Mouse (Mus musculus) liver, embryonic 14.5 days (tissue): ENCODE measurements at regions not wholly inside any gene's neighbourhood (a gene's known extent, or its start where the extent isn't known, plus 50 kb on each side); places are given as distances from the start of the nearest gene placed in this dataset.

Source experiments
- ATAC-seq: fragments of 200-750 bp; cut with Nextera tagmentation; 2 replicates; pipeline ENCODE4 v1.8.0; 2017; ENCODE audit warnings: moderate number of reproducible peaks, mild to moderate bottlenecking, moderate library complexity; ENCODE audit not compliant: insufficient read depth
- DNase-seq, 3 experiments: peaks; one replicate each; pipeline ENCODE4 v3.0.0-alpha.2; 2012 to 2013; ENCODE audit warnings: low read depth in 3 of 3, low spot score in 3 of 3
- H3K27ac ChIP-seq: fragments of 300-500 bp; sonication (generic); 2 replicates; pipeline ENCODE4 v1.5.1; 2014; ENCODE audit warnings: moderate library complexity, mild to moderate bottlenecking, control low read depth, inconsistent platforms
- H3K27me3 ChIP-seq: fragments of 300-500 bp; sonication (generic); 2 replicates; pipeline ENCODE4 v1.6.1; 2014; ENCODE audit warnings: mild to moderate bottlenecking, low read length, moderate library complexity; ENCODE audit not compliant: control insufficient read depth, insufficient read depth
- H3K36me3 ChIP-seq: fragments of 300-500 bp; sonication (generic); replicated peaks from 2 replicates; pipeline ENCODE4 v1.6.1; 2014; ENCODE audit warnings: low read depth; ENCODE audit not compliant: control insufficient read depth, insufficient read depth
- H3K4me1 ChIP-seq, 2 experiments: fragments of 200-500 bp in 1 of 2; fragments of 300-500 bp in 1 of 2; sonication (generic) in 1 of 2; replicated peaks; 2 replicates each; pipeline ENCODE4 v1.6.1; 2012 to 2014; ENCODE audit warnings: antibody characterized with exemption in 1 of 2, inconsistent platforms in 1 of 2, low read length in 1 of 2; ENCODE audit not compliant: control insufficient read depth in 2 of 2, insufficient read depth in 2 of 2
- H3K4me2 ChIP-seq: fragments of 300-500 bp; sonication (generic); 2 replicates; pipeline ENCODE4 v1.6.1; 2014; ENCODE audit warnings: low read depth, mild to moderate bottlenecking, control low read depth, moderate library complexity
- H3K4me3 ChIP-seq, 2 experiments: fragments of 200-500 bp in 1 of 2; fragments of 300-500 bp in 1 of 2; sonication (generic) in 1 of 2; 2 replicates each; pipeline ENCODE4 v1.5.1; 2012 to 2014; ENCODE audit warnings: low read depth in 2 of 2, low read length in 2 of 2, mild to moderate bottlenecking in 2 of 2, control low read depth in 1 of 2, inconsistent platforms in 1 of 2, moderate library complexity in 1 of 2; ENCODE audit not compliant: insufficient read depth in 1 of 2
- H3K9ac ChIP-seq: fragments of 300-500 bp; sonication (generic); replicated peaks from 2 replicates; pipeline ENCODE4 v1.6.1; 2014; ENCODE audit warnings: mild to moderate bottlenecking, control low read depth, moderate library complexity
- H3K9me3 ChIP-seq: fragments of 300-500 bp; sonication (generic); 2 replicates; pipeline ENCODE4 v1.6.1; 2016; ENCODE audit warnings: low read length, mixed read lengths; ENCODE audit not compliant: control insufficient read depth
- CTCF ChIP-seq: IDR thresholded peaks from 2 replicates; pipeline ENCODE4 v1.5.1; 2016; ENCODE audit warnings: antibody characterized with exemption, low read depth, control low read depth
- EP300 ChIP-seq: IDR thresholded peaks from 2 replicates; pipeline ENCODE4 v1.6.1; 2016; ENCODE audit warnings: antibody characterized with exemption, low read depth
- WGBS: fragments of 180-500 bp; shearing (Covaris S2); extraction: QIAGEN DNeasy Blood & Tissue Kit; methylation state at CpG from one replicate; pipeline ENCODE4 v1.1.7; 2014; ENCODE audit not compliant: insufficient replicate concordance; 5-methylcytosine and 5-hydroxymethylcytosine counted together

DNA sequence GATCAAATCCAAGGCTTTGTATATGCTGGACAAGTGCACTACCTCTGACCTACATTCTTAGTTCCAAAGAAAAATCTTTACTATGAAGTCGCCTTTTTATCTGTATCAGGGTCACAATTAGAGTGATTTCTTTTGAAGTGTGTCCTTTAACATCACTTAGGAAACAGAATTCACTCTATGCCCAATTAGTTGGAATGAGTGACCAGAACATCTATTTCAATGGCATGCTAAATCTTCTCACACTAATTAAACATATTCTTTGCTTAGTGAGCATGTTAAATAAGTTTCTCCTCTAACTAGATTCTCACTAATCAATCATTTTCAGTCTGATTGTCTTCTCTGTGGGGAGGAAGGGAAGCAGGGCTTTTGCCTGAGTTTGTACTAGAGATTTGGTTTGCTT is 84.9 kb downstream of the Arl6ip6 start:
- DNase-seq = no peak
- TF ChIP-seq CTCF (no peak), EP300 (no peak)
- WGBS = 12% methylated on average over 1 of the region's 1 CpGs
- Histone ChIP-seq H3K36me3 (no peaks in the 10 kb centered on the region), H3K4me2 (no peak overlapping the region), H3K9ac (no peak overlapping the region), H3K4me3 (no peak overlapping the region), H3K9me3 (no peaks in the 10 kb centered on the region), H3K27me3 (no peaks in the 10 kb centered on the region), H3K4me1 (no peaks in the 10 kb centered on the region), H3K27ac (no peak overlapping the region)
- ATAC-seq = no peak

DNA sequence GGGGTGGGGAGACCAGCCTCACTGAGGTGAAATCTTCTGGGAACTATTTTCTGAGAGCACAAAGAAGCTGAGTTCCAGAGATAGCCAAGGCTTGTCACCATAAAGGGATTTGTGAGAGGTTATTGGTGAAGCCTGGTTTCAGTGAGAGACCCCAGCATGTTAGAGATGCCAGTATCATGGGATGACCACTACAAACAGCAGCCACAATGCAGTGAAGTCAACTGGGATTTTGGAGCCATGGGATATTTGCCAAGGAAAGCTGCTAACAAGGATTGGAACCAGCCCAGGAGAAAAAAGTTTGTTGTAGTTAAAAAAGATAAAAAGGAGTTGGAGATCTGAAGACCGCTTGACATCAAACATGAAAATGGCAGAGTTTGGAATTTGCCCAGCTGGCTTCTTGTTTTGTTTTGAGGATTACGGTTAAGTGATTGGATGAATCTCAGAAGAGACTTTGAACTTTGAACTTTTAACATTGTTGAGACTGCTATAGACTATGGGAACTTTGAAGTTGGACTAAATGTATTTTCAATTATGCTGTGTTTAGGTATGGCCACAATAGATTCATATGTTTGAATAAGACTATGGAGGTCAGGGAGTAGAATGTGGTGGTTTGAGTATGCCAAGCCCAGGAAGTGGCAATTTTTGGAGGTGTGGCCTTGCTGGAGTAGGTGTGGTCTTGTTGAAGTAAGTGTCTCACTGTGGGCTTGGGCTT is 110.3 kb downstream of the Arl6ip6 start:
- Histone ChIP-seq H3K9me3 (no peaks in the 10 kb centered on the region), H3K9ac (no peak overlapping the region), H3K4me3 (no peak overlapping the region), H3K27ac (no peak overlapping the region), H3K36me3 (no peaks in the 10 kb centered on the region), H3K4me1 (no peaks in the 10 kb centered on the region), H3K27me3 (no peaks in the 10 kb centered on the region), H3K4me2 (no peak overlapping the region)
- 68% methylated on average over 2 of the region's 2 CpGs for WGBS
- TF ChIP-seq CTCF (no peak), EP300 (no peak)
- ATAC-seq (no peak), DNase-seq (no peak)

DNA sequence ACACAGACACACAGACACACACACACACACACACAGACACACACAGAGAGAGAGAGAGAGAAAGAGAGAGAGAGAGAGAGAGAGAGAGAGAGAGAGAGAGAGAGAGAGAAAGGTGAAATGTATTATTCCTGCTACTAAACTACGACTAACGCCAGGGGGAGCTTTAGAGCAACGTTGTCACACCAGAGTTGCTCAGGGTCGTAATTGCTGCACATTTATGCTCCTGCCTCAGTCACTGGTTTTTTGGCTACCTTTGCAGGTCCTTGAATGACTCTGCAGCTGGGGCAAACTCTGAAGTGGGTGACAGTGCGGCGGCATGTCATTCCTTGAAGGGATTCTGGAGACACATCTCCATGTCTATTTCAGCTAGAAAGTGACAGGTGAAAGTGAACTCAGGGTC is 139.2 kb downstream of the Arl6ip6 start:
- TF ChIP-seq CTCF (peak; percentile 35), EP300 (no peak)
- H3K4me3 ChIP-seq = no peak overlapping the region
- H3K4me2 ChIP-seq = no peak overlapping the region
- no peak overlapping the region for H3K9ac ChIP-seq
- WGBS = 32% methylated on average over 6 of the region's 6 CpGs
- H3K9me3 ChIP-seq = no peaks in the 10 kb centered on the region
- H3K27ac ChIP-seq = no peak overlapping the region
- H3K36me3 ChIP-seq = no peaks in the 10 kb centered on the region
- no peak for DNase-seq
- no peaks in the 10 kb centered on the region for H3K27me3 ChIP-seq
- no peaks in the 10 kb centered on the region for H3K4me1 ChIP-seq
- ATAC-seq = no peak

DNA sequence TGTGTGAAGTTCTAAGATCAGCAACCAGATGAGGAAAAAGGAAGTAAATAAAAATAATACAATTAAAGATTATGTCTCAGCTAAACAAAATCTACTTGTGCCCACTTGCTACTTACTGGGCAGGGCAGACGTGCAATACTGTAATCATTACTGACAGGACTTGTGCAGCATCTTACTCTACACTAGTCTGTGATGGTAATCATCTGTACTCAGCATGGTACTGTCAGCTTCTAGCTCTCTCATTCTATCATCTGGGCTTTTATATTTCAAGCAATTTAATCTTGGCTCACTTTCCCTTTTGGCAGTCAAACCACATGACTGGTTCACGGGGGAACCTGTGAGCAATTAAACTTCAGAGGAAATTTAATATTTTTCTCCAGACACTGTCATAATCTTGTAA is 167.5 kb downstream of the Arl6ip6 start:
- Histone ChIP-seq H3K27ac (no peak overlapping the region), H3K9me3 (no peaks in the 10 kb centered on the region), H3K9ac (no peak overlapping the region), H3K4me3 (no peak overlapping the region), H3K4me1 (no peaks in the 10 kb centered on the region), H3K27me3 (no peaks in the 10 kb centered on the region), H3K36me3 (no peaks in the 10 kb centered on the region), H3K4me2 (no peak overlapping the region)
- DNase-seq (no peak), ATAC-seq (no peak)
- WGBS = 36% methylated on average over 2 of the region's 2 CpGs
- no peak for TF ChIP-seq EP300
- no peak for TF ChIP-seq CTCF

DNA sequence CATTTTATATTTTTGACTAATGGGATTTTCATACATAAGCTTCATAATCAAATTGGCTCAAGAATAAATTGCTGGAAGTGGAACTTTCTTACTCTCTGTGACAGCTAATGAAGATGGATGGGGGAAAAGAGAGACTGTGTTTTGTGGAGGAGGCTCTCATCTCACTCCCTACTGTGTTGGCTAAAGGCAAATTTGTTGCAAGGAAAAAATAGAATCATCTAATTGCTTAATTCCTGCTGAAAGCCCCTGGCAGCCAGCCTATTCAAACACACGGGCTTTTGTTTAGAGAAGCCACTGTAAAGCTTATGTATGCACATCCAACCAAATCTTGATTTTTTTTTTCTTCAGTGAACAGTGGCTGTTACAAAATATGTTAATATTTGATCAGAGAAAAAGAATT is 190.8 kb downstream of the Arl6ip6 start:
- no peak for TF ChIP-seq EP300
- TF ChIP-seq CTCF = no peak
- 45% methylated on average over 1 of the region's 1 CpGs for WGBS
- no peaks in the 10 kb centered on the region for H3K27me3 ChIP-seq
- H3K4me2 ChIP-seq = no peak overlapping the region
- no peak overlapping the region for H3K27ac ChIP-seq
- no peaks in the 10 kb centered on the region for H3K9me3 ChIP-seq
- ATAC-seq (no peak), DNase-seq (no peak)
- H3K4me3 ChIP-seq = no peak overlapping the region
- no peaks in the 10 kb centered on the region for H3K36me3 ChIP-seq
- no peak overlapping the region for H3K9ac ChIP-seq
- no peaks in the 10 kb centered on the region for H3K4me1 ChIP-seq
